Mouse (Mus musculus) ES-E14 (cell line): ENCODE measurements at regions not wholly inside any gene's neighbourhood (a gene's known extent, or its start where the extent isn't known, plus 50 kb on each side); places are given as distances from the start of the nearest gene placed in this dataset.

ENCODE experiments used
- DNase-seq: peaks from one replicate; pipeline ENCODE4 v3.0.0-alpha.2; 2013; ENCODE audit warnings: low read depth, low spot score
- H3K27ac ChIP-seq: 2 replicates; pipeline ENCODE4 v1.5.1; 2012; ENCODE audit warnings: low read depth, mild to moderate bottlenecking, low read length, moderate library complexity, mixed read lengths; ENCODE audit not compliant: poor library complexity, insufficient read depth, severe bottlenecking
- H3K36me3 ChIP-seq: 2 replicates; pipeline ENCODE4 v1.6.1; 2012; ENCODE audit warnings: mild to moderate bottlenecking, low read length, moderate library complexity, mixed read lengths; ENCODE audit not compliant: control insufficient read depth, poor library complexity, insufficient read depth, severe bottlenecking
- H3K4me1 ChIP-seq, 2 experiments: fragments of 150-350 bp in 1 of 2; sonication (generic) in 1 of 2; 2 replicates each; pipeline ENCODE4 v1.6.1; 2012; ENCODE audit warnings: low read length in 2 of 2, mild to moderate bottlenecking in 1 of 2, mixed read lengths in 1 of 2; ENCODE audit not compliant: control insufficient read depth in 2 of 2, insufficient read depth in 2 of 2, poor library complexity in 1 of 2
- H3K4me3 ChIP-seq, 2 experiments: fragments of 150-350 bp in 1 of 2; sonication (generic) in 1 of 2; 2 replicates each; pipeline ENCODE4 v1.5.1; 2012; ENCODE audit warnings: low read length in 2 of 2, low read depth in 1 of 2, mild to moderate bottlenecking in 1 of 2, mixed read lengths in 1 of 2; ENCODE audit not compliant: insufficient read depth in 1 of 2, poor library complexity in 1 of 2, severe bottlenecking in 1 of 2
- H3K9ac ChIP-seq: 2 replicates; pipeline ENCODE4 v1.6.1; 2012; ENCODE audit warnings: low read depth, mild to moderate bottlenecking, low read length, mixed read lengths; ENCODE audit not compliant: poor library complexity, insufficient read depth, severe bottlenecking
- H3K9me3 ChIP-seq: fragments of 150-350 bp; sonication (generic); 2 replicates; pipeline ENCODE4 v1.6.1; 2012; ENCODE audit warnings: low read depth, mild to moderate bottlenecking, low read length; ENCODE audit not compliant: control insufficient read depth, insufficient read depth
- CHD2 ChIP-seq: IDR thresholded peaks from 2 replicates; pipeline ENCODE4 v1.6.1; 2014; ENCODE audit warnings: mild to moderate bottlenecking, low read depth, low read length, inconsistent platforms
- HCFC1 ChIP-seq: IDR thresholded peaks from 2 replicates; pipeline ENCODE4 v1.6.1; 2012; ENCODE audit warnings: low read length, inconsistent platforms, borderline replicate concordance; ENCODE audit not compliant: insufficient read depth
- MAFK ChIP-seq: IDR thresholded peaks from 2 replicates; pipeline ENCODE4 v1.6.1; 2014; ENCODE audit warnings: mild to moderate bottlenecking, low read depth, low read length, inconsistent platforms; ENCODE audit not compliant: insufficient read depth
- ZC3H11A ChIP-seq: IDR thresholded peaks from 2 replicates; pipeline ENCODE4 v1.6.1; 2012; ENCODE audit warnings: low read depth, mild to moderate bottlenecking, inconsistent platforms, low read length, borderline replicate concordance
- ZNF384 ChIP-seq: IDR thresholded peaks from 2 replicates; pipeline ENCODE4 v1.6.1; 2012; ENCODE audit warnings: low read depth, low read length, inconsistent platforms
- in situ Hi-C, 2 experiments: fragments of 600-800 bp; cut with MboI; formaldehyde crosslinking; loops; one replicate each; pipeline ENCODE4 v1.15.1; 2025; ENCODE audit warnings: low sequenced_read_pairs in 2 of 2, inconsistent platforms in 1 of 2; ENCODE audit not compliant: unreplicated experiment in 2 of 2

DNA sequence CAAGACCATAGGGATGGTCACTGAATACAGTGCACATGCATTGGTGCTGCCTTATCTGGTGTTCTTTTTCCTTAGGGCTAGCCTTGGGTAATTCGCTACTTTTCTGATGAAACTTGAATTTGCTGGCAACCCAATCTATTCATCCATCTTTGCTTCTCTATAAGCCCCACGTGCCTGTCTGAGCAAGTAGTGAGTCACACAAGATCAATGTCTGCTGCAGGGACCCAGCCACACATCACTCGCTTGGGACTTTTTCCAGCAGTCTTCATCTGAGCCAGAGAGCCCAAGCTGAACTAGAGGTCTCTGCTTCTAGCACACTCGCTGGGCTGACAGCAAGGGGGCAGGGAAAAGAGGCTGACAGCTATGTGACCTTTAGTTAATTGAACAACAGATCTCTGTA is 464.3 kb upstream of the Nmur2 start:
- no peak overlapping the region for H3K9ac ChIP-seq
- no peaks in the 10 kb centered on the region for H3K9me3 ChIP-seq
- no peak for DNase-seq
- H3K36me3 ChIP-seq, result no peaks in the 10 kb centered on the region
- no peak overlapping the region for H3K4me3 ChIP-seq
- TF ChIP-seq CHD2, result no peak
- TF ChIP-seq HCFC1, result no peak
- TF ChIP-seq MAFK, result no peak
- no peak for TF ChIP-seq ZNF384
- TF ChIP-seq ZC3H11A, result no peak
- H3K27ac ChIP-seq, result no peak overlapping the region
- H3K4me1 ChIP-seq, result no peaks in the 10 kb centered on the region
- in situ Hi-C loops, result no loop called here

DNA sequence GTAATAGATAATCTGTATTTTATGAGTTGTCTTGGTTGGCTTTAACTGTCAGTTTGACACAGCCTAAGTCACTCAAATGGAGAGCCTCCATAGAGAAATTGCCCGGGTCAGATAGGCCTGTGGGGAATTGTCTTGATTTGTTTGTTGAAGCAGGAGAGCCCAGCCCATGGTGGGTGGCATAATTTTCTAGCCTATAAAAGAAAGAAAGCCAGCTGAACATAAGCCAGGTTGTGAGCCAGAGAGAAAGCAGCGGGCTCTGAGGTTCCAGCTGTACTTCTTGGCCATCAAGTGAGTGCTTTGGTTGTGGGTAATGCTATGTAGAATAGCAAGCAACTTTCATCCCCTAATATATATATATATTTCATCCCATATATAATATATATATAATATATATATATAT is 474.1 kb upstream of the Nmur2 start:
- in situ Hi-C loops, result no loop called here
- no peak for DNase-seq
- Histone ChIP-seq H3K36me3 (no peaks in the 10 kb centered on the region), H3K9me3 (no peaks in the 10 kb centered on the region), H3K9ac (no peak overlapping the region), H3K4me1 (no peaks in the 10 kb centered on the region), H3K4me3 (no peak overlapping the region), H3K27ac (no peak overlapping the region)
- TF ChIP-seq MAFK, result no peak
- TF ChIP-seq ZNF384, result no peak
- no peak for TF ChIP-seq CHD2
- no peak for TF ChIP-seq HCFC1
- TF ChIP-seq ZC3H11A, result no peak

DNA sequence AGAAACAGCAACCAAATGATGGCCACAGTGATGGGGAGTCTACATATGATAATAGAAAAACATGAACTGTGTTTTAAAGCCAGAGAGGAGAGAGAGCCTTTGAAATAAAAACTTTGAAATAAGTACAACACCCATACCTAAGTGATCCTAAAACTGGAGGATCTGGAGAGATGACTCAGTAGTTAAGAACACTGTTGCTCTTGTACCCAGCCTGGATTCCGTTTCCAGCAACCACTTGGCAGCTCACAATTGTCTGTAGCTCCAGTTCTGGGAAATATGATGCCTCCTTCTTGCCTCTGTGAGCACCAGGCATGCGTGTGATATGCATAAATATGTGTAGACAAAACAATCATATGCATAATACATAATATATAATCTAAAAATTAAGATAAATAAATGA is 477.7 kb upstream of the Nmur2 start:
- Histone ChIP-seq H3K4me3 (no peak overlapping the region), H3K9me3 (no peaks in the 10 kb centered on the region), H3K36me3 (no peaks in the 10 kb centered on the region), H3K9ac (no peak overlapping the region), H3K4me1 (peaks cover 0 to 2% of the 10 kb centered on the region in 2 experiments; a peak in 1 of 4 replicates), H3K27ac (no peak overlapping the region)
- DNase-seq, result no peak
- TF ChIP-seq ZC3H11A (no peak), HCFC1 (no peak), MAFK (no peak), CHD2 (no peak), ZNF384 (no peak)
- in situ Hi-C loops, result no loop called here

GRCm38 (mm10) chr11:56550736-56551135 is 460.5 kb upstream of the Gria1 start:
- no peaks in the 10 kb centered on the region for H3K36me3 ChIP-seq
- H3K27ac ChIP-seq, result no peak overlapping the region
- no peak for TF ChIP-seq ZC3H11A
- 0 out of 2 replicates have a peak, but pooled peaks have one; percentile 20 for TF ChIP-seq MAFK
- in situ Hi-C loops, result no loop called here
- no peaks in the 10 kb centered on the region for H3K9me3 ChIP-seq
- H3K9ac ChIP-seq, result no peak overlapping the region
- no peak overlapping the region for H3K4me3 ChIP-seq
- no peak for DNase-seq
- H3K4me1 ChIP-seq, result no peaks in the 10 kb centered on the region

DNA sequence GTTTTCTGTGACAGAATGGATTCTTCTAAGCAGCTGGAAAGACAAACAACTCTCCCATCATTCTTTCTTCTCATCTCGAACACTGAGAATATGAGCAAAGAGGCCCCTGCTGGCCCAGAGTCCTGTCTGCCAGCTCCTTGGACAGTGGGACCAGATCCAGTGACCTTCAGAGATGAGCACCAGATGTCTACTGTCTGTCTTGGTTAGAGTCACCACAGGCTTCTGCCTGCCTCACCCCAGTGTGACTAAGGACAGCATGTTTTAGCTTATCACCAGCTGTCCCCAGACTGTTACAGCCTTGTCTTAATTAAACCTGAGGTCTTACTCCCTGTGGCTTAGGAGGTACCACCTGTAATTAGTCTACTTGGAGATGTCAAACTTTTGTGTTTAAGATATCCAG is 454.9 kb upstream of the Gria1 start:
- no peak for TF ChIP-seq MAFK
- TF ChIP-seq CHD2, result no peak
- no peak for TF ChIP-seq ZNF384
- no peak for TF ChIP-seq ZC3H11A
- TF ChIP-seq HCFC1, result no peak
- no peaks in the 10 kb centered on the region for H3K9me3 ChIP-seq
- H3K4me1 ChIP-seq, result no peaks in the 10 kb centered on the region
- in situ Hi-C loops, result no loop called here
- no peak overlapping the region for H3K27ac ChIP-seq
- H3K36me3 ChIP-seq, result no peaks in the 10 kb centered on the region
- DNase-seq, result no peak
- no peak overlapping the region for H3K4me3 ChIP-seq
- H3K9ac ChIP-seq, result no peak overlapping the region
